Mouse (Mus musculus): Measurements from ENCODE around the gene Cdc34.

DNA sequence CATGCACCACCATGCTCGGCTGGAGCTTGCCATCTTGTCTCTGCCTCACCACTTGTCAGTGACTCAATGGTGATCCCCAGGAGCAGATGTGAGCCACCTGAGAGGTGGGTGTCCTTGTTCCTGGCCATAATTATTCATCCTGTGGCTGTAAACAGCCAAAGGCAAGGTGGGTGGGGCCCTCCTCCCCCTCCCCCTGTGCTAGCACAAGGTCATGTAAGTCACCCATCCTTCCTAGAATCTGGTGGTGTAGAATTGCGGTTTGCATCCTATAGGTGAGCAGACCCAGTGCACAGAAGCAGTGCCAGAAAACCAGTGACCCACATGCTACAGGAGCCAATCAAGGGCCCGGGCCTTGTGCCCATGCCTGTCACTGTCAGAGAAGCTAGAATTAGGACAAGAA lies 8.9 kb upstream of the Cdc34 start:
- no peak for TF ChIP-seq HCFC1 (IDR thresholded peaks at IDR 0.05; ENCODE audit: borderline replicate concordance, insufficient read depth, low read length)
- no peak for TF ChIP-seq CHD2 (IDR thresholded peaks at IDR 0.05; ENCODE audit: low read depth, low read length)
- no peak for TF ChIP-seq ZC3H11A (IDR thresholded peaks at IDR 0.05; ENCODE audit: borderline replicate concordance, low read depth, low read length)
- TF ChIP-seq MAFK (IDR thresholded peaks at IDR 0.05; ENCODE audit: insufficient read depth, low read depth, low read length), result no peak
- TF ChIP-seq ZNF384 (IDR thresholded peaks at IDR 0.05; ENCODE audit: low read depth, low read length), result no peak

All from ES-E14 (cell line).